Mouse (Mus musculus): ENCODE measurements around the gene Lsm4. TPM values are rescaled to one million over a fixed set of nuclear protein-coding genes. Genes with fewer than 3 reads are reported as not detected.
A peak's percentile ranks its signal among the peaks of the same experiment; 100 is the strongest.

Lsm4 gene
- total RNA-seq (2021): 10 to 100 TPM; 91.5 to 94.7 TPM
- long read RNA-seq, experiment 1, transcript Lsm4-201 (5 exons, 925 nt): major isoform, 174 of 206 reads
- long read RNA-seq, experiment 1, partial matches to known transcripts: 20 of 206 reads
- long read RNA-seq, experiment 1, other reads (novel, unspliced or antisense): 12 of 206 reads
- long read RNA-seq, experiment 2, transcript Lsm4-201 (5 exons, 925 nt): major isoform, 117 of 144 reads
- long read RNA-seq, experiment 2, partial matches to known transcripts: 19 of 144 reads
- long read RNA-seq, experiment 2, other reads (novel, unspliced or antisense): 8 of 144 reads

- peak; percentile 98 for DNase-seq
Observed at GRCm38 (mm10) chr8:70673079-70673856, at the start of gene Lsm4. Gene Lsm4 (plus strand): TSS chr8:70673248.

GRCm38 (mm10) chr8:70625104-70625503, 47.9 kb upstream of the Lsm4 start:
- DNase-seq: peak; percentile 72

GRCm38 (mm10) chr8:70627041-70627440, 46.0 kb upstream of the Lsm4 start:
- no peak for DNase-seq

GRCm38 (mm10) chr8:70628986-70629490, 44.0 kb upstream of the Lsm4 start:
- no peak for DNase-seq

- peak; percentile 90 for DNase-seq
Observed at GRCm38 (mm10) chr8:70629574-70630531, 43.2 kb upstream of the Lsm4 start.

- DNase-seq: peak; percentile 84
Observed at GRCm38 (mm10) chr8:70630532-70631381, 42.3 kb upstream of the Lsm4 start.

- peak; percentile 70 for DNase-seq
Observed at GRCm38 (mm10) chr8:70631436-70631835, 41.6 kb upstream of the Lsm4 start.

GRCm38 (mm10) chr8:70632346-70632892, 40.6 kb upstream of the Lsm4 start, which contains the start of gene Gdf15:
Gene Gdf15 (minus strand): TSS chr8:70632456.
- DNase-seq: no peak

GRCm38 (mm10) chr8:70634066-70634465, 39.0 kb upstream of the Lsm4 start:
- DNase-seq: peak; percentile 73

GRCm38 (mm10) chr8:70635527-70635926, 37.5 kb upstream of the Lsm4 start:
- DNase-seq: no peak

GRCm38 (mm10) chr8:70636838-70637237, 36.2 kb upstream of the Lsm4 start:
- DNase-seq: no peak

GRCm38 (mm10) chr8:70638752-70639151, 34.3 kb upstream of the Lsm4 start:
- no peak for DNase-seq

GRCm38 (mm10) chr8:70643019-70643418, 30.0 kb upstream of the Lsm4 start:
- DNase-seq: no peak

GRCm38 (mm10) chr8:70644065-70644464, 29.0 kb upstream of the Lsm4 start:
- no peak for DNase-seq

- DNase-seq: peak; percentile 73
Observed at GRCm38 (mm10) chr8:70645501-70646224, 27.4 kb upstream of the Lsm4 start.

- no peak for DNase-seq
Observed at GRCm38 (mm10) chr8:70646369-70646768, 26.7 kb upstream of the Lsm4 start.

- peak; percentile 63 for DNase-seq
Observed at GRCm38 (mm10) chr8:70646775-70647174, 26.3 kb upstream of the Lsm4 start.

- DNase-seq: peak; percentile 66
Observed at GRCm38 (mm10) chr8:70647343-70648163, 25.5 kb upstream of the Lsm4 start.

GRCm38 (mm10) chr8:70648164-70648442, 24.9 kb upstream of the Lsm4 start:
- peak; percentile 45 for DNase-seq
